Mouse (Mus musculus) retina, postnatal 7 days (tissue): ENCODE data around the gene Plxna4.

Experiments used
- DNase-seq: peaks from one replicate; pipeline ENCODE4 v3.0.0-alpha.2; 2012; ENCODE audit warnings: low read depth, low spot score

Gene Plxna4

DNA sequence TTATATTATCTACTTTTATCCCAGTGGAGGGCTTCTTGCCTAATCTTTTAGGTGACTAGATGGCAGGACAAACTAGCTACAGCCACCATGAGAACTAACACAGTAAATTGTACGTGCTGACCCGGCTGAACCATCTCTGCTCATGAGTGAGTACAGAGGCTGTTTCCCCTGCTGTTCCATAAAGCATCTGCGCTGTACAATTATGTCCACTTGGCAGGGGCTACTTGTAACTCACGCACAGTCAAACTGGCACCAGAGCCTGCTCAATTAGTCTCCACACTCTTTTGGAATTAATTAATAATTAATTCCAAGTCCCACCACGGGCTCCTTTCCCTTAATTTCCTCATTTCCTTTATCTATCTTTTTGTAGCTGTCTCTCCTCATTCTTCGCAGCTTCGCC lies 335.8 kb downstream of the Plxna4 start:
- DNase-seq = no peak

DNA sequence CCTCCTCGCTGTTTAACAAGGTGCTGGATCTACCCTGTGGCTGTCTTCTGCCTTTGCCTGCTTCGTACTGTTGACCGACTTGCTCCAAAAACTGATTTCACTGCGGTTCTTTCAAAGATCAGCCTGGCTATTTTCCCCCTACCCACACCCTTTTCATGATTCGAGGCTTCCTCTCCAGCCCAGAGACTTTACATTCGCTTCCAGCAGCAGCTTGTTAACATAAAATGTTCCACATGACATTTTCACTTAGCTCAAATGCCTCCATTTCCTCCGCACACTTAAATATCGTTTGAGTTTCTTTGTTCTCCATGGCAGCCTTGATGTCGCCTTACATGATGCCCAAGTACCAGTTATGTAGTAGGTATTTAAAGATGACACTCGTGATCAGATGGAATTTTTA lies 336.3 kb downstream of the Plxna4 start:
- no peak for DNase-seq

DNA sequence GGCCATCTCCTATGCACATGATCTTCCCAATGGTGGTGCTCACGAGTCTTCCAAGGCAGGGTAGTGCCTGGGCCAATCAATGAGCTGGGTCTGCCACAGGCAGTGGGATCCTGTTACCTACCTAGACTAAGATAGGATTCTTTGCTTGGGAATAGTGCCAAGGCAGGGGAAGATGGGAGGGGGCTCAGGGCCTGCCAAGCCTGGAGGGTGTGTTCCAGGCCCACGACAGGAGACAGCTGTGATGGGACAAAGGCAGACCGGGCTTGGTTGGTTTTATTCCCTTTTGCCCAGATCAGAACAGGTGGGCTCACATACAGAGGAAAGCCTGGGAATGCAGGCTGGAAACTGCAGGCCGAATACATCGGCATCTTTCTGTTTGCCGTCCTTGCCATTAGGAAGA lies 342.0 kb downstream of the Plxna4 start:
- no peak for DNase-seq

DNA sequence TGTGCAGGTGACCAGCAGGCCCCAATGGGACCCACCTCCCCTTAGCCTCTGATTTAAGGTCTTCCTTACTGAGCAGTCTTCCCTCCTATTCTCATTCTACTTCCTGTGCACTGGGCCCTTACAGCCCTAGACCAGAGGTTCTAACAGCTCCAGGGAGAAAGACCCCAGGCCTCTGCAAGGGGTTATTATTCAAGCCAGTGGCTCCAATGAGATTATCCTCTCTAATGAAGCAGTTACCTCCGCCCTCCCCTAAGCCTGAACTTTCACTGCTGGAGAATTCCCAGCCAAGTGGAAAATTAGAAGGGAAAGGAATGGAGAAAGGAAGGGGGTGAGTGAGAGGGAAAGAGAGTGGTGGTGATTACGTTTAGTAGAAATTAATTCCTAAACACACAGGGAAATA lies 345.0 kb downstream of the Plxna4 start:
- DNase-seq = no peak

DNA sequence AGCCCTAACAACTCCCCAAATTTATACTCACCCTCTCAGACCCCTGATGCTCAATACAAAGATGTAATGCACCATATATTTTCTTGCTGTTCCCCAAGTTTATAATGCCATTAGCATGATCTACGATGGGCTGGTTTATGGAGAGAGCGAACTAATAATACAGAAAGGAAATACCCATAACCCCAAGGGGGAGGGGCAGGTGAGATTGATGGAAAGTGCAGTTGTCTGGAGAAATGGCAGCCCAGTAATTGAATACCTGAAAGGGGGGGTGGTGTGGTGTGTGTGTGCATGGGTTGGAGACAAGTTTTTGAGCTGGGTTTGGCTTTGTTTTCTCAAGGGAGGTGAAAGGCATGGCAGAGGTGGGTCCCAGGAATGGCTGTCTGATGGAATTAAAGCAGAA lies 356.6 kb downstream of the Plxna4 start:
- DNase-seq = no peak

DNA sequence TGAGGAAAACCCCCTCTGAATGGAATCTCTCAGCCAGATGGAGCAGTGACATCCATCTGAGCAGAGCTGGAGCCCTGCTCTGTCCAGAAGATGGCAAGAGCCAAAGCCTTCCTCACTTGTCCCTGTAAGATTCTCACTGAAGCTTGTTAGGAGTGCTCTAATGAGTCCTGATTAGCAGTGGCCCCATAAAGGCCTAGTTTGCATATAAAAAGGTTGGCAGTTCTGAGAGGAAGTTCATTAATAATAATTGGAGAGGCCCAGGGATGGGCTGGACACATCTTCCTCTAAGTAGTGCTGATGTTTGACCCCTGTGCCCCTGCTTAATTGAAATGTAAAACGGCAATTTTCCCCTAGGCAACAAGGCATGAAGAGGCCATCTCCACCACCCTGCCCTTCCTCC lies 361.4 kb downstream of the Plxna4 start:
- no peak for DNase-seq

DNA sequence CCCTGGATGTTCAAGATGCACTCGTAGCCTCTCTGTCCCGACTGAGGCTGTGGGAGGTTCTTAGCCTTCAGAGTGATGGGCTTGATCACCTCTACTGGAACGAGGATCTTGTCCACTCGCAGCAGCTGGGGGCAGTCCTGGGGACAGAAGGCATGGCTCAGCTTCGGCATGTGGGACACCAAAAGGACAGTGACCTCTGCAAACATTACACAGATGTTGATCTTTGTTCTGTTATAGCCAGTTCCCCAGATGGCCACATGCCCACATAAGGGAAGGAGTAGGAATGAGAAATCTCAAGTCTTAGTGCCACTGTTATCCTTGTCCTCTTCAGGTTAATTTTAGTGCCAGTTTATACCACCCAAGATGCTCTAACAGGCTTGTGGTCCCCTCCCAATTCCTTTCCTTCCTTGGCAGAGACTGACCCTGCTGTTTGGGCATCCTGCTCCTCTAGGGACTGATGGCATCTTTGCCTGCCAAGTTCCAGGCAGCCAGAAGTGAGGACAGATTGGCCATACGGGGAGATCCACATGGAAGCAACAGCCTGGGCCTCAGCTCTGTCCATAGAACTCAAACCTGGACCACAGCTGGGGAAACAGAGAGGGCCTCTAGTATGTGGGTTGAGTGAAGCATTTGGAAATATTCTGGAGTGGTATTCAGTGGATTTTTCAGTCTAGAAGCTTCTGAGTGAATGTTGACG lies 363.8 kb downstream of the Plxna4 start:
- no peak for DNase-seq

DNA sequence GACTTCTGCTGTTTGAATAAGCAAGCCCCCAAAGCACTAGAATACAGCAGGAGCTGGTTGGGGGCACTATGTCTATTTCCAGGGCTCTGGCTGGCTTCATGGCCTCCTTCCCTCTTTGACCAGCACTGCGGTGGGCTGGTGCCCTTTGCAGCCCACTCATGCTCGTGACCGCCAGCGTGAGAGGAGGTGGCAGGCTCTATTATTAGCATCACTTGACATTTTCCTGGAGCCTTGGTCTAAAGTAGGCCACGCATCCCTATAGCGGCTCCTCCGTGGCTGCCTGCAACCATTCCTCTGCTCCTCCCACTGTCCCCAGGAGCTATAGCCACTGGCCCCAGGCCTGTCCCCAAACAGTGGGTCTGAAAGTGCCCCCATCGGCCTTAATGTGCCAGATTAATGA lies 367.2 kb downstream of the Plxna4 start:
- DNase-seq = no peak

DNA sequence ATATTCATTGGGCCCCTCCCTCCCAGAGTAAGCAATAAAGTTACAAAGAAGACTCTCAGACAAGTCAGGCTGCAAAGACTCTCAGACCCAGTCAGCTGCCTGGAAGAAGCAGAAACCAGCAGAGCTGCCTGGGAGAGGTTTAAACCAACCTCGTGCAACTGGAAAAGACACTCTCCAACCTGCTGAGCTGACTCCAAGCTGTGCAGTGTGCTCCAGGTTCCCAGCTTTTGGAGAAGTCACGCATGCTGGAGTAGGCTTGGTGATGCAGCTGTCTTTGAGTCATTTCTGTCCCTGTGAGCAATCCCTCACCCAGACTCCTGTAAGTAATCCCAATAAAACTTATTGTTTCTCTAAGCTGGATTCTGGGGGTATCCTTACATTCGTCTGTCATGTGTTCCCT lies 369.4 kb downstream of the Plxna4 start:
- DNase-seq = no peak

DNA sequence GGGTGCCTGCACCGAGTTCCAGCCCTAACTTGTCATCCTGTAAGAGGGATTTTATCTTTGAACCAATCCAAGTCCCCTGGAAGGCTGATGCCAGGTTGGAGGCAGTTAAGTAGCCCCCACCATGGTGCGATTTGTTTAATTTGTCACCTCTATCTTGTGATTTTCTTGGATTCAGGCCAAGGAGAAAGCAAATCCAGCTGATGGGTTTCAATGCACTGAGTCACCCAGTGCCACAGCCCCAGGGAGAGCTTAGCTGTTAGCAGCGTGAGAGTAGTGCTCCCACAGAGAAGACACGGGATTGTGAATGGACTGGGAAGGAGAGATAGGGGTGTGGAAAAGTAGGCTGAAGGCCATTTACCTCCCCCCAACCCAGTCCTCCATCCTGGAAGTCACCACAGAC lies 375.6 kb downstream of the Plxna4 start:
- DNase-seq = no peak

DNA sequence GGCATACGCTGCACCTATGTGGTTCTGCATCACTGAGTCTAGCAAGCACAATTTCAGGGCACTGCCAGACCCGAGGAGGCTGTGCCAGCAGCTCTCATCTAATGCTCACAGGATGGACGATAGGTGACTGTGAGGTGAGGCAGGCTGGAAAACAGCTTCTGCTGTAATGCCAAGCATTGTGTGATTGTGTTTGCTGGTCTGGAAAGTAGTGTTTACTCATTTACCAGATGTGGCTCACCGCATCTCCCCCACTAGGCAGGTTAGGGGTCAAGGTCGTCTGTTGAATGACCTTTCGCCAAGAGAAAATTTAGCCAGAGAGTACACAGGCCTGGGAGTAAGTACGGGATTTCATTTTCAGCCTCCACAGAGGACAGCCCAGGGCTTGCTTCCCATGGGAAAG lies 377.9 kb downstream of the Plxna4 start:
- DNase-seq = no peak

DNA sequence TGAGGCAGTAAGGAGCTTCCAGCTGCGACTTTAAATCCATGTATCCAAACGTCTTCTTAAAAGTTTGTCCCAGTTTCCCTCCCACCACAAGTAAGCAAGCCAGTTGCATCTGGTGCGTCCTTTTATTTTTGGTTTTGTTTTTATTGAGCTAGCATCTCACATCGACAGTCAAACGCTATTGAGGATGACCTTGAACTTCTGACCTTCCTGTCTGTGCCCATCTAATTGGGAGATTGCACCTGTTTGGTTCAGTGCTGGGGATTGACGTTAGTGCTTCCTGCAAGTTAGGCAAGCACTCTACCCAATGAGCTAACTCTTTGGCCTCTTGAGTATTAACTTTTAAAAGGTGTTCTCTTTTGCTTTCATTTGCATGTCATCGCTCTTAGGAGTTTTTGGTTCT lies 379.0 kb downstream of the Plxna4 start:
- DNase-seq = no peak

DNA sequence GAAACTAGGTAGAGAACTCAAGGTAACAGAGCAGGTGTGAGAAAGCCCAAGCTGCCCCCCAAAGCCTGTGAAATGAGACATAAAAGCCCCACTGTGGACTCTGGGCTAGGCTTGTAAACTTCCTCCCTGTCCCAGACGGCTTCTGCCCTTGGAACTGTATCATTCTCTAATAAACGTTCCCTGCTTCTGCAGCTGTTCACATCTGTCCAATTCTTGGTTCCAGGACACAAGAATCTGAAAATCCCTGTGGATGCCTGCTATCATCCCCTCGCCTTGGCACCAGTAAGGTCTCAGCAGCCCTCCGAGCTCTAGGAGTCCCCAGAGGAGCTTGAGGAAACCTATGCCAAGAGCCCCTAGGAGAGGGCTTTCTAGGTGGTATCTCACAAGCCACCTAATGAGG lies 383.7 kb downstream of the Plxna4 start:
- DNase-seq = no peak

DNA sequence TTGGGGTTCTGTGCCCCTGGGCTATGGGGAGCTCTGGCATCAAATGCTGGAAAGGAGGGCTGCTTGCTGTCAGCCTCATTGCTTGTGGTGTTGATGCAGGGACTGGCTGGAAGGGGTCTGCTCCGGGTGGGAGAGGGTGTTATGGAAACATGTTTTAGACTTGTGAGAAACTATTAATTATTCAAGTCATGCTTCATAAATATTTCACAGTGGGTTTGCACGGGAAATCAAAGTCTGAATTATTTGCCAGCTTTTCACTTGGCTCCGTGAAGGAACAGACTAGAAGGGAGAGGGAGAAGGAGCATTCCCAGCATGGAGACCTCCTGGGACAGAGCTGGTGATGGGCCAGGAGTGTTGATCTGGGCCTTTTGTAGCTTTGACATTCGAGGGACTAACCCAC lies 384.6 kb downstream of the Plxna4 start:
- DNase-seq = no peak

DNA sequence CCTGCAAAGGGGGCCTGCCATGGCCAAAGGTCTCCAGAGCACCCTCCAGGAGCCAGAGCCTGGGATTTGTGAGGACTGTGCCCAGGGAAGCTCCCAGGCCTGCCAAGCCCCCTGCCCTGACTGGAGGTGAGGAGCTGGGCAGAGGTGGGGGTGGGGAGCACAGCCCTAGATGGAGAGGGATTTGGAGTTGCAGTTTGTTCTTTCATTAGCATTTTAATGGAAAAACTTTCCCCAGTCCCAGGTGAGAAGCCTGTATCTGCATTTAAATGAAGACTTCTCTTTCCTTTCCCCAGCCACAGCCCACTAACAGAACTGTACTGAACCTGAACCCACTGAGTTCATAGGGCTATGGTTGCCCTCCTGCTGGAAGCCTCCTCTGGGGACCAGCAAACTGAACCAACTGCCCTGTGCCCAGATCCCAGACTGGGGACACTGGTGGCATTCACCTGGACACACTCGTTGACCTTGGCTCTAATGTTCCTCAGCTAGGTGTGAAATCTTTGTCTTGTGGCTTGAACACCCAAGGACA lies 385.3 kb downstream of the Plxna4 start:
- no peak for DNase-seq

DNA sequence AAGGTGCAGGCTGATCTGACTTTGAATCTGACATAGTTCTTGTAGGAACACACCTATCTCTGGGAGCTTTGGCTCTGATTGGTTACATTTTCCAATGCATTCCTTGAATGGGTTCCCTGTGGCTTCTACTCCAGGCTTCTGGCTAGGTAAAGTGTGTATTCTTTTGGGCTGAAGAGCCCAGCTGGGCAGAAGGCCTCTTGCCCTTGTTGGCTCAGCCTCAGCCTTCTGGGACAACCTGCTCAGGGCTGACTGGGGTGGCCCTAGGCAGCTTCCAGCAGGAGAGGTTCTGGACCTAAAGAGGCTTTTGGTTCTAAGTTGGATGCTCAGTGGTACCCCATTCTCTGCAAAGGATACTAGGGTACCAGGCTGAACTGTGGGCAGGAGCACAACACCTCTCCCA lies 386.5 kb downstream of the Plxna4 start:
- no peak for DNase-seq

DNA sequence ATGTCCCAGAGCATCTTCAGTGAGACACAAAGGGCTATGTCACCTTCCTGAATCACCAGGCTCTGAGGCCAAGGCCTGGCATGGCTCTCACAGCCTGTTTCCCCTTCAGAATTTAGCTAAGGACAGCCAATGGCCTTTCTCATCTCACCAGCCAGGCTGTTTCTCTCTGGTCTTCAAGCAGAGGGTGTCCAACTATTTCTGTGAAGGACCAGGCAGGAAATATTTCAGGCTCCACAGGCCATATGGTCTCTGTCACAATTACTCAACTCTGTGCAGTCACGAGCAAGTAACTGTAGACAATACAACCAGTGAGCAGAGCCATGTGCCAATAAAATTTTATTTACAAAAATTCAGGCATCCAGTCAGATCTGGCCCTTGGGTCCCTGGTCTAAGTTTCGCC lies 388.4 kb downstream of the Plxna4 start:
- no peak for DNase-seq

DNA sequence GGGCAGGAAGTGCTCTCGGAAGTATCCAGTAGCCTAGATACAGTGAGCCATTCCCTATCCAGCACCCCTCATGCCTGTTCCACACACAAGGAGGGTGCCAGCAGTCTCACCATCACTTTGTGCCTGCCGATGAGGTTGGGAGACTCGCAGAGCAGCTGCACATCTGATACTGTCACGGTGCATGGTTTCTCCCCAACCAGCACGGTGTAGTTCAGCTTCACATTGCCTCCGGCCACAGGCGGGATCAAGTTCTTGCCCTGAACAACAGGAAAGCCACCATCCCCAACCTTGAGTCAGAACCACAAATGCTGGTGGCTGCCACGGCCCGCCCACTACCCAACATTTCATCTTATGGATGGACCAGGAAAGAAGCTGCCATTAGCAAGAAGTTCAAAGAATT lies 391.1 kb downstream of the Plxna4 start:
- no peak for DNase-seq

DNA sequence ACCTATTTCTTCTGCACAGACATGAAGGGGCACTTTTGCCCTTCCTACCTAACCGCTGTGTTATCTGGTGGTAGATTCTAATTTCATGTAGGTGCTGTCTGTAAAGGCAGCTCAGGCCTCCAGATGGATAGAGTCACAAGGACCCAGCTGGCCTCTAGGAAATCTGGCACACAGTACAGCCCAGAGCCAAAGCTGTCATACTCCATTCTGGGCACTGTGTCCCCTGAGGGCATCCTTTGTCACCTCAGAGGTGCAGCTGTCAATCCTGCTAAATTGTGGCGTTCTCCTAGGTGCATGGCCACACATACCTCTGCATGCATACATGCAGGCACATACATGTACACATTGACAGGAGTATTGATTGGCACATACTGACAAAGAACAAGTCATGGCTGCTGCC lies 394.9 kb downstream of the Plxna4 start:
- no peak for DNase-seq

DNA sequence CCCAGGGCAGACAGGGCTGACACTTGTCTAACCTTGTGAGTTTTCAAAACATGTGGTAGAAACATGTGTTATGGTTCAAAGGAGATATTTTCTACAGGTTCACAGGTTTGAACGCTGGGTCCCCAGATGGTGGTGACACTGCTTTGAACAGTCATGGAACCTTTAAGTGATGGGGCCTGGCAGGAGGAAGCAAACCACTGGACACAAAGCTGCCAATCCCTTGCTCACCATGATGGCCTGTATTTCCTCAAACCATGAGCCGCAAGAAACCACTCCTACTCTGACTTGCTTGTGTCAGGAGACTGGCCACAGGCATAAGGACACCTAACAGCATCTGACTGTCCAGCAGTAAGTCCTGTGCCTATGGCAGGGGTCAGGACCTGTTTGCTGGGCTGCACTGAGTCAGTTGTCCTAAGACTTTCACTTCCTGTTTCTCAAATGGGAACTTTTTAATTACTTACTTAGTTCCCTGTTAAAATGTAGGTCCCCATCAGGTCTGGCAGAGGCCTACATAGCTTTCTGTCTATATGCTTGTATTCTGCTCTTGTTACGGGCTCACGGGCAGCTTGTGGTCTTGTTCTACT lies 403.5 kb downstream of the Plxna4 start:
- DNase-seq = no peak

DNA sequence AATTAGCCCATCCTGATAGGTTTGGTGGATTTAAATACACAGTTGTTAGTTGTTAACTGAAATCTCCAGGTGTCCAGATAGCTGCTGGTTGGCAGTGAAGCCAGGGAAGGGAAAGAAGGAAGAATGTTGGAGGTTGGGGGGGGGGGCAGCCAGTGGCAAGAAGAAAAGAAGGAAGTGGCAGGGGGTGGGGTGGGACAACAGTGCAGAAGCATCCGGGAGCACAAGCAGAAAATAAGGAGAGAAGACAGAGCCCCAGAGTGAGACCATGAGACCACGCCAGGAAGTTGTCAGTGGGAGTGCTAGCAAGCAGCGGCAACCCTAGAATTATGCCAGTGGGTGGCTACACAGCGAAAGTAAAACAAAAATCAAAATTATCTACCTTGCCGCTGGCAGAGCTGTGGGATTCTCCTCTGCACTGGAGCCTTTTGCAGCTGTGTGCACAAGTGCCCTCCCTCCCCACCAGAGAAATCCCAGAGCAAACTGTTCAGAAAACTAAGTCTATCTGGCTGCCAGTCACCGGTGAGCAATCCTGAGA lies 404.3 kb downstream of the Plxna4 start:
- DNase-seq = no peak

DNA sequence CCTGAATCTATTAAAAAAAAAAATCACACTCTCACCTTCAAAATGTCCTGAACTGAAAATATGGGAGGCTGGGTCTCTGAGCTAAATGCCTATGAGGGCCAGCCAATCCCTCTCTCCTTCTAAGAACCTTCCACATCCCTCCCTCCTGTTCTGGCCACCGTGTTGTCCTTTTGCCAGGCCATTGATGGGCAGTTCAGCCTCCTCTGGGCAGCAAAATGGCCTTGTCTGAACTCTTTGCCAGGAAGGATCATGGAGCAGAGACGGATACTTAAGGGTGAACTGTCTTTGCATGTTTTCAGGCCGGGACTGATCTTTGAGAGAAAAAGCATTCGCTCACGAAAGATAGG lies 408.0 kb downstream of the Plxna4 start:
- DNase-seq = no peak

DNA sequence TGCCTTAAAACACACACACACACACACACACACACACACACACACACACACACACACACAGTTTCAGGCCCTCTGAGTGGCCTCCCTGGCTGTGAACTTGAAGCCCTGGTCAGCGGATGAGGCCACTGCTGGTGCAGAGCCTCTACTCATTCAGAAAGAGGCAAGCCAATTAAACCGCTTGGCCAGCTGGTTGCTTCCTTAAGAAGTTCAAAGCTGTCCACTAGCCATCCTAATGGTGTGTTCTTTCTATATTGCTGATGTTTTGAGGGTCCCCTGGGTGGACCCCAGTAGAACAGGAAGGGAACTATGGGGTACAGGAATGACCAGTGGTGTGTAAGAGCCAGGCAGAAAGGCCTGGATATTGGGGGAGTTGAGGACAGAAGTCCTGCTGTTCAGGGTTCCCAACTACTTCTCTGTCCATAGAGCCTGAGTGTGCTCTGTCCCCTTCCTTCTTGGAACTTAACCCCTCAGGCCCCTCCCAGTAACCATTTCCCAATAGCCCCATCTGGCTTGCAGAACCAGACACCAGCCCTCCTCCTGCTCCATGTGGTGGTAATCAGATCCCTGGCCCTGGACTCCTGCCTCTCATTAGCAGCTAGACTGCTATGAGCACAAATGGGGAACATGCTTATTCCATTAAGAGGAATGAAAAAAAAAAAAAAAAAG lies 408.5 kb downstream of the Plxna4 start:
- no peak for DNase-seq
